Mouse (Mus musculus) heart, embryonic 11.5 days (tissue): ENCODE data around the gene Uggt2. TPM values are rescaled to one million over a fixed set of nuclear protein-coding genes. Genes with fewer than 3 reads are reported as not detected.

Source experiments
- ATAC-seq: fragments of 200-750 bp; cut with Nextera tagmentation; replicated peaks from 2 replicates; pipeline ENCODE4 v1.8.0; 2017; ENCODE audit warnings: moderate library complexity; ENCODE audit not compliant: insufficient number of reproducible peaks, low FRiP score, low TSS enrichment
- H3K27ac ChIP-seq: fragments of 300-500 bp; sonication (generic); 2 replicates; pipeline ENCODE4 v1.5.1; 2014; ENCODE audit warnings: mild to moderate bottlenecking, low read depth, low read length
- H3K27me3 ChIP-seq: fragments of 300-500 bp; sonication (generic); 2 replicates; pipeline ENCODE4 v1.6.1; 2014; ENCODE audit warnings: mild to moderate bottlenecking, low read length, mixed read lengths; ENCODE audit not compliant: control insufficient read depth, insufficient read depth
- H3K36me3 ChIP-seq: fragments of 300-500 bp; sonication (generic); 2 replicates; pipeline ENCODE4 v1.6.1; 2014; ENCODE audit warnings: mild to moderate bottlenecking, low read length, moderate library complexity, mixed read lengths; ENCODE audit not compliant: control insufficient read depth, insufficient read depth
- H3K4me1 ChIP-seq: fragments of 300-500 bp; sonication (generic); 2 replicates; pipeline ENCODE4 v1.6.1; 2014; ENCODE audit warnings: low read length; ENCODE audit not compliant: control insufficient read depth, insufficient read depth
- H3K4me2 ChIP-seq: fragments of 300-500 bp; sonication (generic); 2 replicates; pipeline ENCODE4 v1.6.1; 2014; ENCODE audit warnings: mild to moderate bottlenecking, moderate library complexity
- H3K4me3 ChIP-seq: fragments of 300-500 bp; sonication (generic); 2 replicates; pipeline ENCODE4 v1.5.1; 2014; ENCODE audit warnings: low read depth, low read length
- H3K9ac ChIP-seq: fragments of 300-500 bp; sonication (generic); 2 replicates; pipeline ENCODE4 v1.6.1; 2014; ENCODE audit warnings: mild to moderate bottlenecking, low read depth, low read length, moderate library complexity
- H3K9me3 ChIP-seq: fragments of 300-500 bp; sonication (generic); replicated peaks from 2 replicates; pipeline ENCODE4 v1.6.1; 2016; ENCODE audit warnings: low read length; ENCODE audit not compliant: control insufficient read depth
- WGBS: fragments of 180-500 bp; shearing (Covaris S2); extraction: QIAGEN DNeasy Blood & Tissue Kit; methylation state at CpG from one replicate; pipeline ENCODE4 v1.1.7; 2014; ENCODE audit not compliant: insufficient replicate concordance; 5-methylcytosine and 5-hydroxymethylcytosine counted together
- polyA plus RNA-seq: library from polyadenylated mRNA; unstranded; fragments of >200 nt; fragmentation: Nextera tagmentation; extraction: Ambion mirVana; gene quantifications from 2 replicates; pipeline ENCODE4 v1.2.1, GENCODE M21; 2014

Gene Uggt2
- polyA plus RNA-seq, 1 experiment from 2014 or later = 11.1 TPM

DNA sequence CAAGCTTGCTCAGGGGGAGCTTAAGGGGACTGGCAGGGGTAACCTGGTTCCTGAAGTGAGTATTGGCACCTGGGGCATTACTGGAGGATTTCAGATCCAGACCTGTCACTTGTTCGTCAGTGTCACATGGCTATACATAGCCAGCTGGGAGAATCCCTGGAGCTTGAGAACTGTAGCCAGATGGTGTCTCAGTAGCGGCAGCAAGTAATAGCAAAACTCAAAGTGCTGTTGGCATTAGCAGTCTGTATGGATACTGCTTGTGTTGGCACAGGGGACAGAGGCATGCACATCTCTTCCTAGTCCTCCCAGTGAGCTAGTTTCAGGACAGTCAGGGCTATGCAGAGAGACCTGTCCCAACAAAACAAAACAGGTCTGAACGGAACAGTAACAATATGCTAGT, 141.2 kb downstream of the Uggt2 start:
- peaks cover 24% of the 10 kb centered on the region for H3K36me3 ChIP-seq
- WGBS = 83% methylated on average over 3 of the region's 3 CpGs

DNA sequence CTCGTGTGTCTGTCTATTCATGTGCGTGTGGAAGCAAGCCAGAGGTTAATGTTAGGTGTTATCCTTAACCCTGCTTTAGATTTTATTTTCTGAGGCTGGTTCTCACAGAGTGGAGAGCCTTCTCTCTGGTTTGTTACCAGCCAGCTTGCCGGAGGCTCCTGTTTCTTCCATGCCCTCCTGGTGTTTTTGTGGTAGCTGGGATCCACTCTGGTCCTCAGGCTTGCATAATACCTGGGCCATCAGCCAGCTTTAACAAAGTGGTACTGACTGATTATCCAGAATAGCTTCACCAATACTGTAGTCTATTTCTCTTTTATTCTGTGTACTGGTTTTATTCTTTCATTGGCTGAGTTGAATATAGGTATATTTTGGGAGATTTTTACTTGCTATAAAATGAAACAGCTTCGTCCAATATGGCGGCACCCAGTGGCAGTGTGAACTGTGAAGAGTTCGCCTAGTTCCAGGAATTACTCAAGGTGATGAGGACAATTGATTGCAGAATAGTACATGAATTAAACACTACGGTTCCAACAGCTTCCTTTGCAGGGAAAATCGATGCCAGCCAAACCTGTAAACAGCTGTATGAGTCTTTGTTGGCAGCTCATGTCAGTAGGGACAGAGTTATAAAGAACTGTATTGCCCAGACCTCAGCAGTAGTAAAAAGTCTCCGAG, 147.2 kb downstream of the Uggt2 start:
- H3K9ac ChIP-seq = no peak overlapping the region
- WGBS = 93% methylated on average over 9 of the region's 9 CpGs
- no peak overlapping the region for H3K4me2 ChIP-seq
- H3K27me3 ChIP-seq = no peaks in the 10 kb centered on the region
- peaks cover 3% of the 10 kb centered on the region; the same call in 1 of the 2 replicates for H3K36me3 ChIP-seq
- ATAC-seq = no peak
- peaks cover 4% of the 10 kb centered on the region; the same call in 1 of the 2 replicates for H3K4me1 ChIP-seq
- H3K9me3 ChIP-seq = no peaks in the 10 kb centered on the region
- no peak overlapping the region for H3K4me3 ChIP-seq
- no peak overlapping the region for H3K27ac ChIP-seq

More for the DNA sequence above, 141.2 kb downstream of the Uggt2 start:
- ATAC-seq = no peak
- Histone ChIP-seq H3K27me3 (no peaks in the 10 kb centered on the region), H3K4me3 (no peak overlapping the region), H3K9ac (no peak overlapping the region), H3K4me1 (no peaks in the 10 kb centered on the region), H3K9me3 (no peaks in the 10 kb centered on the region), H3K27ac (no peak overlapping the region), H3K4me2 (no peak overlapping the region)

DNA sequence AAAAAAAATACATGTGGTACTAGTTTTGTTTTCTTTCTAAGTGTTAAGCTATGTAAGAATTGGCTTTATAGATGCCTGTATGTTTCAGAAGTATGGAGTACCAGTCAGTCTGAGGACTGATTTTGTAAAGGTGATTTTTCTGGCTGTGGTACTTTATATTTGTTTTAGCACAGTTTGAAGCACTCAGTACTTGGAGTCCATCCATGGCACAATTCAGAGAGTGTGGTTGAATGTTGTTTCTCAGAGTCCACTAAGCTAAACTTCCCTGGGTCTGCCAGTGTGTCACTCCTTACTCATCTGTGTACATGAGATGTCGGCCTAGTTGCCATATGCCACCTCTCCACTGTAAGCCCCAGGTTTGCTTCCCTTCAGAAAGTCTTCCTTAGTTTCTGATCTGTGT, 150.4 kb downstream of the Uggt2 start:
- Histone ChIP-seq H3K36me3 (peaks cover 3% of the 10 kb centered on the region; the same call in 1 of the 2 replicates), H3K4me2 (no peak overlapping the region), H3K4me3 (no peak overlapping the region), H3K9ac (no peak overlapping the region), H3K4me1 (peaks cover 4% of the 10 kb centered on the region; the same call in 1 of the 2 replicates), H3K9me3 (no peaks in the 10 kb centered on the region), H3K27me3 (no peaks in the 10 kb centered on the region), H3K27ac (no peak overlapping the region)
- ATAC-seq = no peak
- 79% methylated on average over 1 of the region's 1 CpGs for WGBS

DNA sequence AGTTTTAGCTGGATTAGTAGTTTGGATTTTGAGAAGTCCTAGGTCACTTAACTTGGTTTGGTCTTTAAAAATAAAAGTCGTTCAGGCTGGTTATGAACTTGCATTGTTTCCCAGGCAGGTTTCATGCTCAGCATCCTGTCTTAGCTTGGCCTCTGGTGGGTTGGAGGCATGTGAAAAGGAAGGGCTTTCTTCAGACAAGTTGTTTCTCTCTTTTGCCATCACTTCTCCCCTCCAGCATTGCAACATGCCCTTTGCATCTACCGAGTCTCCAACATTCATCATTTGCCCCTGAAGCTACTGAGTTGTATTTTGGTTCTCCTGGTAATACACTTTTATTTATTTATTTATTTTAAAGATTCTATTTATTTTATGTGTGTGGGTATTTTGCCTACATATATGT, 154.5 kb downstream of the Uggt2 start:
- H3K4me1 ChIP-seq = 0 out of 2 replicates have a peak, but pooled peaks cover 3% of the 10 kb centered on the region
- H3K27me3 ChIP-seq = no peaks in the 10 kb centered on the region
- no peaks in the 10 kb centered on the region for H3K36me3 ChIP-seq
- no peak overlapping the region for H3K4me3 ChIP-seq
- 77% methylated on average over 2 of the region's 2 CpGs for WGBS
- no peaks in the 10 kb centered on the region for H3K9me3 ChIP-seq
- H3K9ac ChIP-seq = no peak overlapping the region
- H3K4me2 ChIP-seq = no peak overlapping the region
- ATAC-seq = no peak
- H3K27ac ChIP-seq = no peak overlapping the region

DNA sequence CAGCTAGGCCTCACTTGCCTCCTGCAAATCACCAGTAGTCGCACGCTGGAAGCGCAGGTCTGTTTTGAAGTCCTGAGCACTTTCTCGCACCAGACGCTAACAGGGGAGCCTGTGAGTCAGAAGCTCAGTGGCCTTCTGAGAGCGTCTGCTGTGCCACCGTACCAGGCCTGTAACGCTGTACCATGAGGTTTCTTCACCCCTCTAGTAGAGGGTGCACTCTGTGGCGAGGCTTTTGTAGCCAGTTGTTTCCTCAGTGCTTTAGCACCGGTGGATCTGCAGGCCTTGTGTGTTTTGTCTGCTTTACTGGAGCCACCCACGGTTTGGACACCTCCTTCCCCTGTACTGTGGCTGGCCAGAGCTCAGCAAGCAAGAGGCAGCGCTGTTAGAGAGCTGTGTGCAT, 157.2 kb downstream of the Uggt2 start:
- Histone ChIP-seq H3K4me3 (no peak overlapping the region), H3K27me3 (no peaks in the 10 kb centered on the region), H3K9ac (0 out of 2 replicates have a peak overlapping the region, but pooled peaks have one; percentile 43), H3K9me3 (no peaks in the 10 kb centered on the region), H3K36me3 (no peaks in the 10 kb centered on the region), H3K27ac (no peak overlapping the region; the same call in 1 of the 2 replicates), H3K4me2 (no peak overlapping the region), H3K4me1 (peaks cover 14% of the 10 kb centered on the region)
- WGBS = 47% methylated on average over 12 of the region's 12 CpGs
- no peak for ATAC-seq

DNA sequence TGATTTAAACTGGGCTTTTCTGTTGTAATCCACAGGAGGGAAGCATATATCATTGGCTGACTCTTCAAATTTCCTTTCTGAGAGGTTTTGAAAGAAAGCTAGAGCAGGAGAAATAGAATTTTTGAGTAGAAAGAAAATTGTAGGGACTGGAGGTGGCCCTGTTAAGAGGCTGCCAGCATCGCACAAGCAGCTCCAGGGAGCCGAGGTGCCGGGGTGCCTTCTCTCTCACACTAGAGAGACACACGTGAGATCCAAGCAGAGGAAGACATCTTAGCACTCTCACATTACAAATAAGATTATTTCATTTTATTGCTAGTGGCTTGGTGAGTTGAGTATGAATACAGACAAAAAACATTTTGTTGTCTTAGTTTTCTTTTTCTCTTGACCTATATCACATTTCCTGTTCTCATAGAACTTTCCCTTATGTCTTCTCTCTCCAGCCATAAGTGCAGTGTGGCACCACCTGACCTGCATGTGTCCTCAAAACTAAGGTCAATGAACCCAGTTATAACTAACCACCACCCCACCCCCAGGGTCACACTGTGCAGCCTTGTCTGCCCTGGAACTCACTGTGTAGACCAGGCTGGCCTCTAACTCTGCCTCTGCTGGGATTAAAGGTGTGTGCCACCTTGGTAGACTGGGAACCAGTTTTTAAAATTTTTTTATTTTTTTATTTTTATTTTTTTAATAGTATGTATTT, 158.3 kb downstream of the Uggt2 start:
- H3K4me2 ChIP-seq = no peak overlapping the region
- 74% methylated on average over 4 of the region's 4 CpGs for WGBS
- peaks cover 18% of the 10 kb centered on the region for H3K4me1 ChIP-seq
- no peak overlapping the region for H3K4me3 ChIP-seq
- H3K27me3 ChIP-seq = no peaks in the 10 kb centered on the region
- no peaks in the 10 kb centered on the region for H3K9me3 ChIP-seq
- no peak for ATAC-seq
- no peak overlapping the region for H3K27ac ChIP-seq
- no peaks in the 10 kb centered on the region for H3K36me3 ChIP-seq
- H3K9ac ChIP-seq = no peak overlapping the region

DNA sequence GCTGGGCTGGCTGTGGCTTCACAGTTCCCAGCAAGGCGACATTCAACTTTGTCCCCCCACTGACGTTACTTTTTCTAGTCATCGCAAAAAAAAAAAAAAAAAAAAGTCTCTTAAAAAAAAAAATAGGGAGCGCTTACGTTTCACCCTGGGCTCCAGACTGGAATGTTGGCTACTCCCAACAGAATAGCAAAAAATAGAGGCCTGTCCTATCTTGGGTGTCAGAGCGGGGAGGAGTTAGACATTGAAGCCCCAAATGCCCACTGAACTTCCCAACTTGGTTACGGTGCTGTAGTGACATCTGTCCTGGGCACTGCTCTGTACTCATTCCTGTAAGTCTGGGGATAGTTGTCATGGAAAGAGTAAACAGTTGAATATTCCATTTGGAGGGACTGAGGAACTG, 160.7 kb downstream of the Uggt2 start:
- peak overlapping the region; percentile 99 for H3K9ac ChIP-seq
- H3K9me3 ChIP-seq = no peaks in the 10 kb centered on the region
- no peaks in the 10 kb centered on the region for H3K27me3 ChIP-seq
- no peak for ATAC-seq
- peak overlapping the region; percentile 96; the same call in 1 of the 2 replicates for H3K27ac ChIP-seq
- H3K4me1 ChIP-seq = peaks cover 18% of the 10 kb centered on the region
- WGBS = 2% methylated on average over 7 of the region's 7 CpGs
- H3K36me3 ChIP-seq = no peaks in the 10 kb centered on the region
- peak overlapping the region; percentile 67 for H3K4me2 ChIP-seq
- peak overlapping the region; percentile 99 for H3K4me3 ChIP-seq

DNA sequence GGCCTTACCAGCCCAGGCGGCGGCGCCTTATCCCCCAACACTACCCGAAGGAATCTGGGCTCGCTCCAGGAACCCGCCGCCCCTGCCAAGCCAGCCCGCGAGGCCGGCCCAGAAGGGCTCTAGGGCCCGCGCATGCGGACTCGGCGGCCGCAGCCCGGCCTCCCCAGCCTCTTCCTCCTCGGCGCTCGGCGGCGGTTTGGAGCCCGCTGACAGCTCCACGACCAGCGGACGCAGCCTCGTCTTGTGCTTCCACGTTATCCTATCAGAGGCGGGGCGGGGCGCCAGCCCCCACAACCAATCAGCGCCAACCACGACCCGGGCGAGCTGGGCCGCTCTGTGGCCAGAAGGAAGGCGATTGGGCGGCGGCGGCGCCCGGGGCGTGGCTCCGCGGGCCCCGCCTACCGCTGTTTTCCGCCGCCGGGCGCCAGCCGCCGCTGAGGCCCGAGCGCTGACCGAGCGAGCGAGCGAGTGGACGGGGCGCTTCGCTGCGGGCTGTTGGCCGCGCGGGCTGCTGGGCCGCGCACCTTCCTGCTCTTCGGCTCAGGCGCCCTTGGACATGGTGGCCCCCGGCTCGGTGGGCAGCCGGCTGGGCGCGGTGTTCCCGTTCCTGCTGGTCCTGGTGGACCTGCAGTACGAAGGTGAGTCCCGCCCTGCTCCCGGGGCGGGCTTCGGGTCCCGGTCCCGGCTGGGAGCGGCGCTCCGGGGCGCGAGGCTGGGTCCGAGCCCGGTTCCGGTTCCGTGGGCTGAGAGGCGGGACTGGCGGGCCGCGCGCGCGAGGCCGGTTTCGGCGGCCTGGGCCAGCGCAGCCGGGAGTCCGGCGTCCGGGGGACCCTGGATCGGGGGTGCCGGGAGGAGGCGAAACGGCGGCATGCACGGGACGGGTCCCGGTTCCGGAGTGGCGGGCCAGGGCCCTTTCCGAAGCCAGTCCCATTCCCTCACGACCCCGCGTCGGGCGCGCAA, 161.4 kb downstream of the Uggt2 start, which contains the start of gene Dnajc3:
Gene Dnajc3 (plus strand): TSS at position 444 of the 960 bp plus-strand sequence.
- Histone ChIP-seq H3K9ac (peak within 1 kb of the TSS; percentile 99), H3K4me1 (peaks cover 18% of the 10 kb centered on the region), H3K4me2 (peak within 1 kb of the TSS; percentile 86), H3K9me3 (no peaks in the 10 kb centered on the region), H3K4me3 (peak within 1 kb of the TSS; percentile 99), H3K27ac (peak within 1 kb of the TSS; percentile 96), H3K27me3 (no peaks in the 10 kb centered on the region), H3K36me3 (no peaks in the 10 kb centered on the region)
- WGBS = under 1% methylated on average over 121 of the region's 124 CpGs
- peak; percentile 99 for ATAC-seq
